Mouse (Mus musculus): ENCODE measurements around the gene Vstm2l. TPM values are rescaled to one million over a fixed set of nuclear protein-coding genes. Genes with fewer than 3 reads are reported as not detected.

The Vstm2l gene
- polyA plus RNA-seq, 3 experiments from 2014 or later: not detected

Other genes starting within 250 kb of the Vstm2l start
- 10 to 100 TPM; 45.7 to 73.0 (median 53.6) TPM for gene Ctnnbl1, start 177.3 kb upstream of the Vstm2l start, polyA plus RNA-seq (2017; shearing (Covaris generic))
- 10 to 100 TPM; 23.8 to 32.0 (median 26.2) TPM for gene Tti1, start 113.8 kb downstream of the Vstm2l start, polyA plus RNA-seq (2017; shearing (Covaris generic))
- 10 to 100 TPM; 19.4 to 23.4 (median 21.2) TPM for gene Rprd1b, start 113.8 kb downstream of the Vstm2l start, polyA plus RNA-seq (2017; shearing (Covaris generic))
- 1 to 10 TPM; 1.2 to 2.6 (median 2.1) TPM for gene Tgm2, start 231.8 kb downstream of the Vstm2l start, polyA plus RNA-seq (2017; shearing (Covaris generic))

Measured in inflammation-experienced regulatory T-cells, adult 6 months (primary cell).